Mouse (Mus musculus) embryo, embryonic 9.5 days (tissue): ENCODE data around the gene Musk.
"Not testable (repeated sequence)": the region's sequence is repeated elsewhere in the genome, so short reads cannot be mapped to it uniquely, and the experiment has no call there.

Source experiments
- DNase-seq: peaks from one replicate; pipeline ENCODE4 v3.0.0-alpha.2; 2017; ENCODE audit errors: extremely low spot score

Musk gene

GRCm38 (mm10) chr4:58285687-58286086 lies at the start of gene Musk:
Musk (plus strand) TSS chr4:58285960.
- DNase-seq, result no peak

DNA sequence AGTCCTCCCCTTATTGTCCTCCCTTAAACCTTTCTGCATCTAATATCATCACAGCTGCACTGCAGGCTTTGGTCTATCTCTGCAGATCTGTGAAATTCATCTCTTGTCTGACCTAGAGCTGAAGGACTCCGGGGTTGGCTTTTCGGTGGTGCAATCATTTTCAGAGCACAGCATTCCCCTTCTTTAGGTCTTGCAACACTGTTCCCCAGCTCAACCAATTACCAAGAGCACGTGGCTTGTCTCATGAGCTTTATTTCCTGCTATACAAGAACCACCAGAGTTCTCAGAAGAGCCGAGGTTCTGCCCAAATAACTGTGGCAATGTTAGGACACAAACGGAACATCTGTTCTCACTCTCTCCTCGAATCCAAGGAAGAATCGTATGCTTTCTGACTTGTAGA lies 45.3 kb upstream of the Musk start:
- no peak for DNase-seq

DNA sequence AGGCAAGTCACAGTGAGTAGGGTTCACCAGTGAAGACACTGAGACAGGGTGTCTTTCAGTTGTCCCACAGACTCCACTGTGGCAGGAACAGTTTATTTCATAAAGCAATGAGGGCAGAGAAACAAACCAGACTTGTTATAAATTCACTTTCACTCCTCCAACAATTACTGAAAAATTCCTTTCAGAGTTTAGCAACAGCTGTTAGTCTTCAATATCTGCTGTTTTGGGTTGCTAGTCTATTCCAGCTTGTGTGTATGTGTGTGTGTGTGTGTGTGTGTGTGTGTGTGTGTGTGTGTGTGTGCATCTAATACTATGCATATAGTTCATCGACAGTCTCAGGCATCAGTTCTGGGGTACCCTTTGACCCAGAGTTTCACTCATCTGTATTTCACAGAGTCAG lies 40.2 kb upstream of the Musk start:
- no peak for DNase-seq

DNA sequence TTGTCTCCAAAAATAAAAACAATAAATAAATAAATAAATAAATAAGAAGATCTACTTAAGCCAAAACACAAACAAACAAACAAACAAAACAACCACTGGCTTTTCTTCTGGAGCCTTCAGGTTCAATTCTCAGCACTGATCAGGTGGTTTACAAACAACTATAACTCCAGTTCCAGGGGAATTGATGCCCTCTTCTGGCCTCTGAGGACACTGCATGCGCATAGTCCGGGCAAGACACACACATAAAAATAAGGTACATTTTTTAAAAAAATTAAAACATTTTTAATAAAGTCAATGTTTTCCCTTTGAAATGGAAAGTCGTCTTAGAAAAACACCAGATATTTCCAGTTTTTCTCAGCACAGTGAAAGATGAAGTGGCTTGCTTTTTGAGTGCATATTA lies 33.4 kb upstream of the Musk start:
- DNase-seq, result no peak

- peak; percentile 53 for DNase-seq
These were observed 32.4 kb upstream of the Musk start for GRCm38 (mm10) chr4:58253410-58253809.

DNA sequence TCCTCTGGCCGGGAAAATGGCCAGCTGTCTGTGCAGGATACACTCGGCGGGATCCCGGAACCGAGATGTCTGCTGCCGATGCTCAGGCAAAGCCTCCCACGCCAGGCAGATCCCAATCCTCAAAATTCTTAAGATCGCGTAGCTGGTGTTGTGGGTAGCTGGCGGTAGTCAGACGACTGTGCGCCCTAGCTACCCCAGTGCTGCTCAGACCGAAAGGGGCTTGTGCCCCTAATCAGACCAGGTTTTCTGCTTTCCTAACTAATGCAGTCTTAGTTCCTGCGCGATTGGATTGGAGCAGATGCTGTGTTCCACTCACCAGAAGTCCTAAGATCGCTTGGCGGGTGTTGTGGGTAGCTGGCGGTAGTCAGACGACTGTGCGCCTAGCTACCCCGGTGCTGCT lies 25.0 kb upstream of the Musk start:
- not testable (repeated sequence) for DNase-seq

GRCm38 (mm10) chr4:58266294-58266693 lies 19.5 kb upstream of the Musk start:
- no peak for DNase-seq

- DNase-seq, result no peak
These were observed 16.7 kb upstream of the Musk start for GRCm38 (mm10) chr4:58268897-58269542.

- no peak for DNase-seq
These were observed 15.8 kb upstream of the Musk start for GRCm38 (mm10) chr4:58269961-58270360.

DNA sequence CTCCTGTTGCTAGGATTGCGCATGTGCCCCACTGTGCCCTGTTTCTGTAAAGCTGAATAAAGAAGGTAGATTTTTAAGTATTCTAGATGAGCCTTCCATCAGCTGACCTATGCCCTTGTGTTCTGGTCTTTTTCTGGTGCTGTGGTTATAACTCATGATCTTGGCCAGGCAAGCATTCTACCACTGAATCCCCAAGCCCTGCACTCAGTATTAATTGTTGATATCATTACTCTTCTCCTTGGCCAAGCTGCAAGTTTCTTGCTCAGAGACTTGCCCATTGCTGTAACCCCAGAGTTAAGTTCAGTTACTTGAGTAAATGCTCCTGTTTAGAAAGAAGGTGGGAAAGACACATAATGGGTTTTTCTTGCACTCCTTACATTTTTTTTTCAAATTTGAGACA lies 14.8 kb upstream of the Musk start:
- DNase-seq, result no peak

- DNase-seq, result no peak
These were observed 14.1 kb upstream of the Musk start for GRCm38 (mm10) chr4:58271504-58272162.

DNA sequence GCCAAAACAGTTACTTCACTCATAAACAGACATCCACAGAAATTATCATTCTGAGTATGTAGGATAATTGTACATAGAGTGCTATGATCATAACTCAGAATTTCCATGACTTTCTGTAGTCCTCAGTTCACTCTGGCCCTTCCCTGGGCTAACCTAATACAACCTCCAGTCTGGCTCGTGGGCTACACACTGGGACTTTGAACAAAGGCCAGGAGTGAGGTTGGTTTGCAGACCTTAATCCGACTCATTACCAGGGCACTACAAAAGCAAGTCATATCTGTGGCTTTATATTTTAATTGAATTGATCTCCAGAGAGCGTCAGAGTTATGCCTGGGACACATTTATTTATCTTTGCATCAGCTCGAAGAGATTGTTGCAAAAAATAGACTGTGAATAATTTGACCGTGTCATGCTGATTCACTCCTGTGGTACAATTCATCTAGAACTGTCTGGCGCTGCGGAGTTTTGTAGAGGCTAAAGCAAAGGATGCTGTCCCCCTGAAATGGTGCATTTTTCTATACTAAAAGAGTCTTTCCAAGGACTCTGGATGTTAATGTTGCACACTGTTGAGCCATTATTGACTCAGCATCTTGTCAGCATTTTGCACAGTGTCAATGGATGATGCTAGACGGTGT lies 10.4 kb upstream of the Musk start:
- DNase-seq, result no peak

GRCm38 (mm10) chr4:58278368-58278767 lies 7.4 kb upstream of the Musk start:
- DNase-seq, result no peak

DNA sequence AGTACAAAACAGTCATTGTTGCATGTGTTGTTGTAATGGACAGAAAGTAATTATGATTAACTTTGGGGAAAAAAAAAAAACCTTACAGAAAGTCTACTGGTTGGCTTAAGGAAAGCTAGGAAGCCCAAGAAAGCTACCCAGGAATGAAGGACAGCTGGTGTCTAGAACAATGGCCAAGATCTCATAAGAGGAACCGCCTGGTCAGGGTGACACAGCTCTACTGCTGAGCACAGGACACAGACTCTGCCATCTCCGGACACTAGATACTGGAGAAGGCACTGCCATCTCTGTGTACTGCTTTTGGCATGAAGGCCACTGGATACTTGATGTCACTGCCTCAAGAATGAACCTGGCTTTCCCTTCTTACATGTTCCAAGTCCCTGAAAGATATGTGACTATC lies 5.6 kb upstream of the Musk start:
- DNase-seq, result no peak

DNA sequence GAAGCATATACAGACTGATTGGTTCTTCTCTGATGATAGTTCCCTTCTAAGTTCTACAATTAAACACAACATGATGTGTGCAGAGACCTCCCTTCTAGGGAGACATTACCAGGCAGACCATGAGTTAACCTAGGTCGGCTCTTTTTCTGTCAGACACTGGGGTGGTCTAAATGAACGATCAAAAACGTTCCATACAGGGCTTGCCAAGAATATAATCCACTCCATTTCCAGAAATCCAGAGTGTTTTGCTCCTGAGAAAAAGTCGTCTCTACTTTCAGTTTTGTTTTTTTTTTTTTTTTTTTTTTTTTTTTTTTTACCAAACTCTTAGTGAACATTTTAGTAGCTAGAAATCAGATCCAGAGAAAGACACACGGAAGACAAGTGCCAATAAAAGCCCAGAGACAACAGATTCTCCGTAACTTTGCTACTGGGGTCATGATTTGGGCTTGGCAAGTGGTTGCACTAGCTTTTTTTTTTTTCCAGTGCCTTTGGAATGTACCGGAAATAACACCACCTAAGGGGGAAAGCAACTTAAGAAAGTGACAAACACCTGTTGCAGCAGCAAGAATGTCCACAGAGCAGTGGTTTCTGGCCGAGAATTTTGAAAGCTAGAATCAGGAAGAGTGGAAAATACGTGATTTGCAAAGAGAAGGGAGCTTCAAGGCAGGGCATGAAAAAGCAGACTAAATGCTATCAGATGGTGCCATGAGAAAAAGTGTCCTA lies 769 bp downstream of the Musk start:
- DNase-seq, result no peak

- DNase-seq, result no peak
These were observed 3.0 kb downstream of the Musk start for GRCm38 (mm10) chr4:58288753-58289152.

GRCm38 (mm10) chr4:58291828-58292227 lies 6.1 kb downstream of the Musk start:
- no peak for DNase-seq

- DNase-seq, result no peak
These were observed 7.3 kb downstream of the Musk start for GRCm38 (mm10) chr4:58293099-58293498.

GRCm38 (mm10) chr4:58303862-58304261 lies 18.1 kb downstream of the Musk start:
- no peak for DNase-seq

GRCm38 (mm10) chr4:58304564-58304963 lies 18.8 kb downstream of the Musk start:
- no peak for DNase-seq

GRCm38 (mm10) chr4:58307421-58307820 lies 21.7 kb downstream of the Musk start:
- no peak for DNase-seq

DNA sequence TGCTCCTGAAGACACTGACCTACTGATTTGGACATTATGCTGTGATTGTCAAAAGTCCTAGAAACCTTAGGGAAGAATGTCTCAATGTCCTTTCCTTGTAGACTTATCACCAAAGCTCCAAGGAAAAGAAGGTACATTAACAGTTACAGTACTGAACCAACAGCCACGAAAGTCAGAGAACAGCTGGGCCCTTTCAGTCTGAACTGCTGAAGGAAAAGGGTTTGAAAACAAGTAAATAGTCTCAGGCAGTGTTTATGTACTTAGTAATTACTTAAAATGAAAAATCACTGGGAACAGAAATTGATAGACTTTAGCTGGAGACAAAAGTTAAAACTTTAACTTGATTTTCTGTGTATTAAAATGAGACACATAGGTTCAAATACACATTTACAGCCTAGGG lies 27.6 kb downstream of the Musk start:
- no peak for DNase-seq
